Mouse (Mus musculus): ENCODE results near the gene Btrc. TPM values are rescaled to one million over a fixed set of nuclear protein-coding genes. Genes with fewer than 3 reads are reported as not detected.
"Not testable (repeated sequence)": the region's sequence is repeated elsewhere in the genome, so short reads cannot be mapped to it uniquely, and the experiment has no call there.

The Btrc gene
- polyA plus RNA-seq, 1 experiment = not detected

DNA sequence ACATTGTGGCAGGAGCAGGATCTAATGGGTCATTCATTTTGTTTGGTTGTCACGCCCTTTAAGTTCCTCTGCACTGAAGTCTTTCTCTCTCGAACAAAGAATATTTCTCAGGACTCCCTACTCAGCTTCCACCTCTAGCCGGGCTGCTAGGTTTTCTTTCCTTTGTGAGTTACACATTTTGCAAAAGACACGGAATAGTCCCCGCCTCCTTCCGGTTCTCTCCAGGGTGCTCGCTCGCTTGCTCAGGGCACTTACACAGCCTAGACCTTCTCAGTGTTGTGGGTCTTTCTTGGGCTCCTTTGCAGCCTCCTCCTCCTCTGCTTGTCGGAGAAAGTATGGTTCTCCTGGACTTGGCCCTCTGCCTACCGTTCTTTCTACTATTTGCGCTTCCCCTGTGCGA, 13.1 kb upstream of the Btrc start:
- no peaks in the 10 kb centered on the region for H3K4me1 ChIP-seq (ENCODE audit: control insufficient read depth, insufficient read depth, low read length)
- H3K4me3 ChIP-seq (ENCODE audit: insufficient read depth, low read depth, low read length) = no peak overlapping the region
- TF ChIP-seq POLR2A (IDR thresholded peaks at IDR 0.05; ENCODE audit: insufficient read depth, low read depth, low read length) (no peak), CTCF (IDR thresholded peaks at IDR 0.05; ENCODE audit: insufficient read depth, low read depth, low read length) (no peak)
- 62% methylated on average over 12 of the region's 12 CpGs for WGBS
- no peak overlapping the region for H3K27ac ChIP-seq (ENCODE audit: insufficient read depth, low read depth, low read length)

DNA sequence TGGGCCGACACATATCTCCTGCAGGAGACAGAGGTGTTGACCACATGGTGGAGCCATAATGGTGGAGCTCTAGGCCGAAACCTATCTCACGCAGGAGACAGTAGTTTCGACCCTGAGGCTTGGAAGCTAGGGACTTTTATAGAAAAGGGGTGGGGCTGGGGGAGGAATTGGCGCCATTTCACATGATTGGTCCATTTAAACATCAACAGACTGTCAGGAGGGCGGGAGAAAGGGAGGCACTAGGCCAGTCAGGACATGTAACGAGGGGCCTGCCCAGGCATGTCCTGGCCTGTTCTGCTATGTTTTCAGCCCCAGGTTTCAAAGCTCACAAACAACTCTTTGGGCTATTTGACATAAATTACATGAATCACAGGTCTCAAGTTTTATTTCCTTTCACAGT, 10.8 kb upstream of the Btrc start:
- H3K4me1 ChIP-seq (ENCODE audit: control insufficient read depth, insufficient read depth, low read length); H3K4me3 ChIP-seq (ENCODE audit: insufficient read depth, low read depth, low read length); H3K27ac ChIP-seq (ENCODE audit: insufficient read depth, low read depth, low read length): not testable (repeated sequence)
- 93% methylated on average over 7 of the region's 7 CpGs for WGBS

GRCm38 (mm10) chr19:45355678-45356077, 7.9 kb upstream of the Btrc start:
- no peaks in the 10 kb centered on the region for H3K4me1 ChIP-seq (ENCODE audit: control insufficient read depth, insufficient read depth, low read length)
- no peak overlapping the region for H3K27ac ChIP-seq (ENCODE audit: insufficient read depth, low read depth, low read length)
- no peak for TF ChIP-seq CTCF (IDR thresholded peaks at IDR 0.05; ENCODE audit: insufficient read depth, low read depth, low read length)
- WGBS = 85% methylated on average over 6 of the region's 6 CpGs
- H3K4me3 ChIP-seq (ENCODE audit: insufficient read depth, low read depth, low read length) = no peak overlapping the region

GRCm38 (mm10) chr19:45356868-45357267, 6.7 kb upstream of the Btrc start:
- WGBS = 83% methylated on average over 6 of the region's 6 CpGs
- not testable (repeated sequence) for H3K4me3 ChIP-seq (ENCODE audit: insufficient read depth, low read depth, low read length); H3K4me1 ChIP-seq (ENCODE audit: control insufficient read depth, insufficient read depth, low read length); H3K27ac ChIP-seq (ENCODE audit: insufficient read depth, low read depth, low read length)

DNA sequence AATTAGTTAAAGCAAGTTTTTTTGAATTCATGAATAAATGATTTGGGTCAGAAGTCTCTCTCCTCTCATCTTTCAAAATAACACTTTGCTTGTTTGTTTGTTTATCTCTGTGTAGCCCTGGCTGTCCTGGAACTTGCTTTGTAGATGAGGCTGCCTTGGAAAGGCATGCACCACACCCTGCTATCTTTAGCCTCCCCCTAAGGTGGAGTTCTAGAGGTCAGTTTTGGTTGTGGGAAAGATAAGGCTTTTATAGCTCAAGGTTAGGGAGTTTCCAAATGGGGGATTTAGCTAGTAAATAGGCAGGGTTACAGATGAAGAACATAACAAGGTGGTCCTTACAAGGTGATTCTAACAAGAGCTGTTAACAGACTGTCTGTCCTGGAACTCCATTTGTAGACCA, 3.0 kb upstream of the Btrc start:
- TF ChIP-seq CTCF (IDR thresholded peaks at IDR 0.05; ENCODE audit: insufficient read depth, low read depth, low read length) (no peak), POLR2A (IDR thresholded peaks at IDR 0.05; ENCODE audit: insufficient read depth, low read depth, low read length) (no peak)
- Histone ChIP-seq H3K4me3 (ENCODE audit: insufficient read depth, low read depth, low read length) (no peak overlapping the region), H3K27ac (ENCODE audit: insufficient read depth, low read depth, low read length) (no peak overlapping the region), H3K4me1 (ENCODE audit: control insufficient read depth, insufficient read depth, low read length) (no peaks in the 10 kb centered on the region)

DNA sequence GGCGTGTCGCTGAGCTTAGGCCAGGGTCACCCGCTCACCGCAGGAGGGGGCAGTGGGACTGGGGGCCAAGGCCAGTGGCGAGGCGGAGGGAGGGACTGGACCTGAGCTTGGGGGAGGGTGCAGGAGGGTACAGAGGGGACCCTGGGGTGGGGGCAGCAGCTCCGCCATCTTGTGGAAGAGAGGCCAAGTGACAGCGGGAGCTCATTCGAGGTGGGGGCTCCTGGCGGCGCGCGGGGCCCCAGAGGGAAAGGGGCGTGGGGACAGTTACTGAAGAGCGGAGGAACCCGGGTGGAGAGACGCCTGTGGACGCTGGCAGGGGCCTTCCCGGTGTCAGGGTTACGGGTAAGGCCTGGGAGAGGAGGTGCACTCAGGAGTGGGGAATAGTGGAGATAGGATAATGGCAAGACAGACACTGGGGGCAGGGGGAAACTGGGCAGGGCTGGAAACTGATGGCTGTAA, 428 bp downstream of the Btrc start:
- Histone ChIP-seq H3K4me1 (ENCODE audit: control insufficient read depth, insufficient read depth, low read length) (no peaks in the 10 kb centered on the region), H3K4me3 (ENCODE audit: insufficient read depth, low read depth, low read length) (peak overlapping the region; percentile 88), H3K27ac (ENCODE audit: insufficient read depth, low read depth, low read length) (peak overlapping the region; percentile 71)
- TF ChIP-seq CTCF (IDR thresholded peaks at IDR 0.05; ENCODE audit: insufficient read depth, low read depth, low read length) = no peak
- 0 out of 2 replicates have a peak, but pooled peaks have one; percentile 1 for TF ChIP-seq POLR2A (IDR thresholded peaks at IDR 0.05; ENCODE audit: insufficient read depth, low read depth, low read length)
- under 1% methylated on average over 20 of the region's 20 CpGs for WGBS

DNA sequence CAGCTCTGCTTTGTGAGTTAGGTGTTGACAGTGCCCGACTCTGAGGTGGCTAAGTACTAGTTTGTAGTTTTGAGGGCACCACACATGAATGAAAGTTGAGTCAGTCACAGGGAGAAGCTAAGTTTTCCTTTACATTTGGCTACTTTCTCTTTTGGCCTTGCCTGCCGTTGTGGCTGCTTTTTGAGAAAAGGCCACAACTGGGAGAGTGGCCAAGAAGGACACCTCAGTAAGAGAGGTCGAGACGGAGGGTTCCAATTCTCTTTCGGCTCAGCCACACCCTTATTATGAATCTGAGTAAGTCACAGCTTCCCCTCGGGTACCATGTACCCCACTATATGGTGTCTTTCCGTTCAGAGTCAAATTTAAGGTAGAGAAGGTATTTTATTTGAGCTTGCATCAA, 3.1 kb downstream of the Btrc start:
- Histone ChIP-seq H3K27ac (ENCODE audit: insufficient read depth, low read depth, low read length) (no peak overlapping the region), H3K4me3 (ENCODE audit: insufficient read depth, low read depth, low read length) (no peak overlapping the region), H3K4me1 (ENCODE audit: control insufficient read depth, insufficient read depth, low read length) (no peaks in the 10 kb centered on the region)
- TF ChIP-seq CTCF (IDR thresholded peaks at IDR 0.05; ENCODE audit: insufficient read depth, low read depth, low read length) = no peak
- WGBS = 75% methylated on average over 7 of the region's 7 CpGs

GRCm38 (mm10) chr19:45384815-45385214, 21.3 kb downstream of the Btrc start:
- 98% methylated on average over 10 of the region's 10 CpGs for WGBS
- not testable (repeated sequence) for H3K4me1 ChIP-seq (ENCODE audit: control insufficient read depth, insufficient read depth, low read length); H3K27ac ChIP-seq (ENCODE audit: insufficient read depth, low read depth, low read length); H3K4me3 ChIP-seq (ENCODE audit: insufficient read depth, low read depth, low read length)

DNA sequence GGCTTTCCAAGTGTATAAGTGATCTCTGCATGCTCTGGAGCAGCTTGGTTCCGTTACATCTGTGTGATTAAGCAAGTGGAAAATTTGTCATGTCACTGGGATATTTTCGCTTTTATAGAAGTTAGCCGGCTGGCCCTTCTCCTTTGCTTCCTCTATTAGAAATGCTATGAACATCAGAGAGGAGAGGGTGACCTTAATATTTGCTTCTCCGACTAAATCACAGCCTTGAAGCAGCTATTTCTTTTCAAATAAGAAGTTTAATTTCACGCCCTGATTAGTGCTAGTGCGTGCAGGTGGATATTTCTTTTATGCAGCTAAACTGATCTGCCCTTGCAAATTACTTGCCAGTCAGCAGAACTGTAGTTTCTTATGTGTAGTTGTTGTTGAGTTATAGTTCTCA, 25.0 kb downstream of the Btrc start:
- WGBS = 40% methylated on average over 6 of the region's 6 CpGs
- Histone ChIP-seq H3K4me3 (ENCODE audit: insufficient read depth, low read depth, low read length) (no peak overlapping the region), H3K4me1 (ENCODE audit: control insufficient read depth, insufficient read depth, low read length) (no peaks in the 10 kb centered on the region), H3K27ac (ENCODE audit: insufficient read depth, low read depth, low read length) (no peak overlapping the region)
- TF ChIP-seq CTCF (IDR thresholded peaks at IDR 0.05; ENCODE audit: insufficient read depth, low read depth, low read length) (no peak), POLR2A (IDR thresholded peaks at IDR 0.05; ENCODE audit: insufficient read depth, low read depth, low read length) (no peak)

DNA sequence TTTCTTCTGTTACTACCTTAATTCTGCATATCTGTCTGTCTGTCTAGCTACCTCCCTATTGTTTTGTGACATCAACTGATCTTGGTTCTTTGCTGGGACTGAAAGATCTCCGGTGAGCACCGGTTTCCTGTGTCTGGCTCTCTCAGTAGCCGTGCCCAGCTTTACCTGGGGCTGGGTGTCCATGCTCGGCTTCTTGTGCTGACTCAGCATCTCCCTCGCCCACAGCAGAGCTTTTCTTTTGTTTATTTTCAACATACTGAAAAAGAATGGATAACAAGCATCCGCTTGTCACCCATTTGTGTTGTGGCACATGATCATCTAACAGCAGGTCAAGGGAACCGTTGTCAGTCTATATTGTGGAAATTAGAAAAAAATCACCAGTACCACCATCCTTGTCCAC, 30.5 kb downstream of the Btrc start:
- peaks cover 3% of the 10 kb centered on the region; the same call in 1 of the 2 replicates for H3K4me1 ChIP-seq (ENCODE audit: control insufficient read depth, insufficient read depth, low read length)
- no peak overlapping the region for H3K4me3 ChIP-seq (ENCODE audit: insufficient read depth, low read depth, low read length)
- TF ChIP-seq POLR2A (IDR thresholded peaks at IDR 0.05; ENCODE audit: insufficient read depth, low read depth, low read length) (no peak), CTCF (IDR thresholded peaks at IDR 0.05; ENCODE audit: insufficient read depth, low read depth, low read length) (no peak)
- WGBS = 84% methylated on average over 7 of the region's 7 CpGs
- H3K27ac ChIP-seq (ENCODE audit: insufficient read depth, low read depth, low read length) = no peak overlapping the region

All from olfactory bulb, adult 2 months (tissue).